Mouse (Mus musculus) layer of hippocampus, adult 18-20 months (tissue): ENCODE measurements at regions not wholly inside any gene's neighbourhood (a gene's known extent, or its start where the extent isn't known, plus 50 kb on each side); places are given as distances from the start of the nearest gene placed in this dataset.
A peak's percentile ranks its signal among the peaks of the same experiment; 100 is the strongest.

Experiments used
- DNase-seq, 2 experiments: peaks; one replicate each; pipeline ENCODE4 v3.0.0; 2022; ENCODE audit warnings: low spot score in 2 of 2

- no peak for DNase-seq
Measured at GRCm38 (mm10) chr19:26938911-26939310, 53.2 kb downstream of the Gm815 start.

DNA sequence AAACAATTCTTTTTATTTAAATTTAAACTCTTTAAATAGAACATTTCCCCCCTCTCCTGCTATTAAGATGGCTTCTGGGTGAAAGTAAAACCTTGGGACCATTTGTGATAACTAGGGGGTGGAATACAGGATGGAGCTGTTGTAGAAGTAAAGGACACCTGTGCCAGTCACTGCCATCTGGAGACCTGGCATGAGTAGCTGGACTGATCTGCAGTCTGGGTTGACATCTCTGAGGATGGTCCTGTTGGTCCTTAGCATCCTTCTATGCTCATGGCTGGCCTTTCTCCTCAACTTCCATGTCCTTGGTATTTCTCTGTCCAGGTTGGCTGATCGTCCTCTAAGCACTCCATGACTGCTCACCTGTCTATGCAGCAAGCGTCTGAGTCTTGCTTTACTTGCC lies 58.3 kb downstream of the Gm815 start:
- DNase-seq = no peak

DNA sequence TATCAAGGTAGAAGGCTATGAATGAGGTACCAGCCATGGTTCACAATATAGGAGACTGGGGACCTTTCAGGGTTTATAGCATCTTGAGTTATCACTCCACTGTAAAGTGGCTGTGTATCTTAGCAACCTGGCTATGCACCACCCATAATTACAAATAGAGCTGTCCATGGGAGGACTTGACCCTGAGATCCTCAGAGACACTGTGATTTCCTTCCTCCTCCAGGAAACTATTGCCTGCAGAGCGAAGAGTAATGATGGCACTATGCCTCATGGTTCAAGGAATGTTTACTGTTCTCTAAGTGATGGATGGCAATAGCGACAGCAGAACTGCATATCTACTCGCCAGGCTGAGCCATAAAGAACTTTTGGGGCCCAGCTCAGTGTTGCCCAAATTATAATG lies 60.9 kb downstream of the Gm815 start:
- no peak for DNase-seq

DNA sequence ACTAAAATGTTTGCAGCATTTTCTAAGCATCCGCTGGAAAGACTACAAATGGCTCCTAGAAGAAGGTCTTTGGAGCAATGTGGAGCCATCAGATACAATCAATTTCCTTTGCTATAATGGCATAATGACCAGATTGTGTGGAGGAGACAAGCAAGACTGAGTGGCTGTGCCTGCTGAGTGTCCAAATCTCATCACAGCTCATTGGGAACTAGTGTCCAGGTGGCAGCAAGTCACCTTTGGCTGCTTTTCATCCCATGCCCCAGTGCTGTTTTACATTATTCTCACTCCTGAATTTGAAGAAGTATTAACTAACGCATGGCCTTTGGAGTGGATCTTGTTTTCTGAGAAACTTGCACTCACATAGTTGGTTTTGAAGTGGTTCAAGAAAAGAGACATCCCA lies 62.8 kb downstream of the Gm815 start:
- DNase-seq = no peak

DNA sequence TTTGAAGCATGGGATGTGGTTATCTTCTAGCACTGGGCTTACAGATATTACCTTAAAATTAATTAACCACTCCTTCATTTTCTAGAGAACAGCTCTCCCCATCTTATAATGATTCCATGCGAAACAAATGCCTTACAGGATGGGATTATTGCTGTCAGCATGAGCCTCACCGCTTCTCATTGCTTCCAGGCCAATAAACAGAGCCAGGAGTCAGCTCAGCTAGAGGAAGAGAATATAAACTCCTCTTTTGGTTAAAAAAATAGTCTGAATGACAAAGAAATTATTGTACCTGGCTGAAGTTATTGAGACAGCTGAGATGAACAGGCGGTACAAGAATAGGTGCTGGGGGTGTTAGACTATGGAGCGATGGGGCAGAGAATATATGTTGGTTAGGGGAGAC lies 63.5 kb downstream of the Gm815 start:
- no peak for DNase-seq

GRCm38 (mm10) chr19:26953348-26953747 lies 67.7 kb downstream of the Gm815 start:
- DNase-seq = peak in 1 of 2 experiments; percentile 15

- no peak for DNase-seq
Measured at GRCm38 (mm10) chr19:26966055-26966760, 80.5 kb downstream of the Gm815 start.

- DNase-seq = peak in 1 of 2 experiments; percentile 60
Measured at GRCm38 (mm10) chr19:26973058-26973457, 87.4 kb downstream of the Gm815 start.

GRCm38 (mm10) chr19:26973773-26974548 lies 88.3 kb downstream of the Gm815 start:
- no peak for DNase-seq

GRCm38 (mm10) chr19:26974576-26975204 lies 89.0 kb downstream of the Gm815 start:
- DNase-seq = no peak

DNA sequence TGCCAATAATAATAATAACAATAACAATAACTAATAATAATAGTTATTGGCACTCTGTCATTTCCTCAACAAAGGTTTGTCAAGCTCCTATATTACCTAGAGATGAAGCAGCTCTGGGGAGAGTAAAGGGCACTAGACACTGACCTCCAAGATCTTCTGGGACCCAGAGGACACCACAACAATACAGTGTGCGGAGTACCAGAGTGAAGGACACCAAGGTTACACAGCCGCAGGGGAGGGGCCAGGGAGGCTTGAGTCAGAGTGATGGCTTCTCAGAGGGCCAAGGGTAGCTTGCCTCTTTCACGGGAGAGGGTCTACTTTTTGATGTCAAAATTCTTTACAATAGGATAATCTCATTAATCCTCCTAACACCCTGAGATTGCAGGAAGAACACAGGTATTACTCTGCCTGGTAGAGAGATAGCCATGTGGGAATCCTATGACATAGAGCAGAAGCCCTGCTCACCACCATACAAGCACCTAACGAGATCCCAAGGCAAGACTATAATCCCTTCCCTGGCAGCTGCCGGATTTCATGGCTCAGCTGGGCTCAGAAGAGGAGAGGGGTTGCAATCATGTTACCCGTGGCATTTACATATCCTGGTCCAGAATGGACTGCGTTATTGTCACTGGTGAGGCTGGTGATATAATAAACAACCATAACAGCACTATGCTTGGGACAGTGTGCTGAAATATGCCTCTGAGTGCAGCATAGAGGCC lies 91.1 kb downstream of the Gm815 start:
- DNase-seq = no peak

DNA sequence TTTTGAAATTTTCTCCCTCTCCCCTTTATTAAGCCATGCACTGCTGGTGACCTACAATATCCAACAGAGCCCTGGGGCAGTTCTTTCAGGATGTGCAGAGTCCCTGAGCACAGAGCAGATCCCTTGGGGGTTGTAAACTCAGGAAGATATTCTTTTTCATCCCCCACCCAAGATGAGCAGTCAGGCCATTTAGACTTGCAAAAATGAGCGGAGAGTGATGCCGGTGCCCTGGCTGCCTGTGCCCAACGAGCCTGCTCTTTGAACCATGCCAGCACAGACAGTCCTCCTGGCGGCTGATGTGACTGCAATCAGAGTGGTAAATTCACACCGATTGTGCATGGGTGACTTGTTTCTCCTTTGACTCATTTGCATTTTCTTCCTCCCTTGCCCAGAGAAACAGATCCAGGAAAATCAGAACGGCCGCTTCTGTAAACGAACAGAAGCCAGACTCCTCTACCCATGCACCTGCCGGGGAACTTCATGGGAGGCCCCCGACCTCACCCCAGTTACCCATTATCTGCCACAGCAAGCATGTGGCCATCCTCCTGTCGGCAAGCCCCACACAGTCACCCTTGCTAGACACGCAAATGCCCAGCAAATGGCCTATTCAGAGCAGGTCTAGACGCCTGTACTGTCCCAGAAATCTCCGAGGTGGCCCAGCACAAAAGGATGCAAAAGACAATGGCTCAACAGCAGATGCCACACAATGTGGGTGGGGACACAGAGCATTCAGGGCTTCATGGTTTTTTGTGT lies 92.4 kb downstream of the Gm815 start:
- no peak for DNase-seq

DNA sequence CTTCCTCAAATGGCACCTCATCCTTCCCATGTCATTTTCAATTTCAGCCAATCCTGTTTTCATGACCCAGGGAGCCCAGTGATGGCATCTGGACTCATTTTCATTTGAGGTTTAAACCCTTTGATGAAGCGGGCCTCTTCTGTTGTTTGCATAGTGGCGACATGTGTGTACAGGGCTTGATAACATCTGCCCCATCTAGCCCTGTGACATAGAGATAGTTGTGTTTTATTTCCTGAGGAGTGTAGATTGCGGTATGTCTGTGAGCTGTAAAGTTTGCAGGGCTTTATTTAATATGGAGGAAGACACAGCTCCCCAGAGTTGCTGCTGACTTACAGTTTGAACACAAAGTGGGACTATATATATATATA lies 92.9 kb downstream of the Gm815 start:
- no peak for DNase-seq

GRCm38 (mm10) chr19:26979322-26979721 lies 93.6 kb downstream of the Gm815 start:
- DNase-seq = no peak

DNA sequence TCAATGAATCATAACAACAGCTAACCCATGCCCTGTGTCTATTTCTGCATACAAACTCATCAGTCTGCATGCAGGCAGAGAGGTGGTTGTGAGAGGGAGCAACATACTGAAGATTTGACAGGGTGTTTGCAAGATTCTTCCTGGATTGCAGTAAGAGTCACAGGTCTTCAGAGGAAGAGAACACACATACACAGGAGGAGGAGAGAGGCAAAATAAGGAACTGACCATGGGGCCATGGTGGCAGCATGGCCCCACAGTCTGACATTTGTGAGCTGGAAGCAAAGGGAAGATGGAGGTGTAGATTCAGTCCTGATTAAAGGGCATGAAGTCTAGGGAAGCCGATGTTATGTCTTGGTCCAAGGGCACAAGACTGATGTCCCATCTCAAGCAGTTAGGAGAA lies 101.0 kb downstream of the Gm815 start:
- no peak for DNase-seq

DNA sequence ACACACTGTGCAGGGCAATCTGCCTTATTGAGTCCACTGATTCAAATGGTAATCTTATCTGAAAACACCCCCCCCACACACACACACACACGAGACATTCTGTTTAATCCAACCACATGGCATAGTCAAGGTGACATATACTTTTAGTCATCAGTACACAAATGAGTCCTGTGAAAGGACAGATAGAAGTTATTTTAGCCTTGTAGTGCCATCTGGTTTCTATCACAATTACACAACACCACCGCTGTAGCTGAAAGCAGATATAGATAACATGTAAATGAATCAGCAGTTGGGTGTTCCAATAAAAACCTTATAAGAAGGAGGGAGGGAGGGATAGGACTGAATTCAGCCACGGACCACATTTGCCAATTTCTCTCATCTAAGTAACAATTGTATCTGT lies 101.5 kb downstream of the Gm815 start:
- DNase-seq = peak in 1 of 2 experiments; percentile 18

- DNase-seq = no peak
Measured at GRCm38 (mm10) chr19:26987909-26988456, 102.3 kb downstream of the Gm815 start.

GRCm38 (mm10) chr19:26994586-26995352 lies 109.1 kb downstream of the Gm815 start:
- DNase-seq = no peak

- peak in 1 of 2 experiments; percentile 69 for DNase-seq
Measured at GRCm38 (mm10) chr19:26999596-26999995, 113.9 kb downstream of the Gm815 start.

GRCm38 (mm10) chr19:27021930-27022329 lies 136.2 kb downstream of the Gm815 start:
- DNase-seq = peak in 1 of 2 experiments; percentile 40
